Mouse (Mus musculus): ENCODE results near the gene Cyb561d2.

- TF ChIP-seq ZNF384 (IDR thresholded peaks at IDR 0.05; ENCODE audit: low read depth, low read length): no peak
- no peak for TF ChIP-seq ZC3H11A (IDR thresholded peaks at IDR 0.05; ENCODE audit: borderline replicate concordance, low read depth, low read length)
- no peak for TF ChIP-seq HCFC1 (IDR thresholded peaks at IDR 0.05; ENCODE audit: borderline replicate concordance, insufficient read depth, low read length)
- no peak for TF ChIP-seq CHD2 (IDR thresholded peaks at IDR 0.05; ENCODE audit: low read depth, low read length)
Observed at GRCm38 (mm10) chr9:107581584-107581983, 39.6 kb upstream of the Cyb561d2 start.

Data from ES-E14 (cell line).